Comparison of ENCODE assay signal across 29 mouse cellular contexts in genomic region chr3:124935147-124935849, GRCm38 (mm10).
A peak's percentile ranks its signal among the peaks of the same experiment; 100 is the strongest.
DNase-seq lines count a peak whose midpoint lies in the region; ATAC-seq and TF ChIP-seq lines count a peak whose summit lies in the region.
"Had no signal": no experiment of that assay in that cellular context is flagged by ENCODE, and none has a peak within 500 bp of the region (broad histone marks: within the 10 kb centered on the region; RNA-seq: fewer than 3 reads in every experiment).

No protein-coding gene starts in this region.

- H3K4me2 ChIP-seq in midbrain, embryonic 14.5 days (ENCODE audit: low read length), result no peak overlapping the region
- H3K4me2 ChIP-seq in midbrain, embryonic 13.5 days (replicated peaks), result no peak overlapping the region
- no peak overlapping the region for H3K4me2 ChIP-seq in liver, embryonic 12.5 days
- H3K4me2 ChIP-seq in liver, postnatal 0 days (ENCODE audit: low read depth, low read length), result no peak overlapping the region
- H3K4me2 ChIP-seq: embryonic facial prominence, embryonic 15.5 days; forebrain, embryonic 13.5 days; heart, embryonic 11.5 days; hindbrain, embryonic 13.5 days; limb, embryonic 13.5 days; lung, embryonic 15.5 days; midbrain, embryonic 12.5 days; neural tube, embryonic 15.5 days; stomach, embryonic 15.5 days had no signal

- no peaks in the 10 kb centered on the region for H3K9me3 ChIP-seq in midbrain, embryonic 14.5 days (ENCODE audit: control insufficient read depth, low read length)
- H3K9me3 ChIP-seq in midbrain, embryonic 13.5 days, result no peaks in the 10 kb centered on the region
- no peaks in the 10 kb centered on the region for H3K9me3 ChIP-seq in liver, embryonic 12.5 days (replicated peaks)
- no peaks in the 10 kb centered on the region for H3K9me3 ChIP-seq in liver, postnatal 0 days (ENCODE audit: low read length)
- H3K9me3 ChIP-seq: embryonic facial prominence, embryonic 15.5 days; forebrain, embryonic 13.5 days; hindbrain, embryonic 13.5 days; limb, embryonic 13.5 days; lung, embryonic 15.5 days; midbrain, embryonic 12.5 days; neural tube, embryonic 15.5 days; stomach, embryonic 15.5 days had no signal

- no peak overlapping the region for H3K9ac ChIP-seq in midbrain, embryonic 14.5 days (replicated peaks; ENCODE audit: low read length)
- H3K9ac ChIP-seq in midbrain, embryonic 13.5 days (replicated peaks), result no peak overlapping the region
- H3K9ac ChIP-seq in liver, embryonic 12.5 days, result no peak overlapping the region
- no peak overlapping the region for H3K9ac ChIP-seq in liver, postnatal 0 days (replicated peaks)
- H3K9ac ChIP-seq: embryonic facial prominence, embryonic 15.5 days; forebrain, embryonic 13.5 days; hindbrain, embryonic 13.5 days; limb, embryonic 13.5 days; lung, embryonic 15.5 days; midbrain, embryonic 12.5 days; neural tube, embryonic 15.5 days; stomach, embryonic 15.5 days had no signal

- no peaks in the 10 kb centered on the region for H3K36me3 ChIP-seq in midbrain, embryonic 14.5 days (ENCODE audit: control insufficient read depth, insufficient read depth, low read length)
- H3K36me3 ChIP-seq in midbrain, embryonic 13.5 days, result no peaks in the 10 kb centered on the region
- no peaks in the 10 kb centered on the region for H3K36me3 ChIP-seq in liver, embryonic 12.5 days
- no peaks in the 10 kb centered on the region for H3K36me3 ChIP-seq in liver, postnatal 0 days (replicated peaks; ENCODE audit: insufficient read depth, low read length)
- H3K36me3 ChIP-seq: embryonic facial prominence, embryonic 15.5 days; hindbrain, embryonic 13.5 days; limb, embryonic 13.5 days; lung, embryonic 15.5 days; midbrain, embryonic 12.5 days; neural tube, embryonic 15.5 days; stomach, embryonic 15.5 days had no signal

- no peaks in the 10 kb centered on the region for H3K27me3 ChIP-seq in midbrain, embryonic 14.5 days (ENCODE audit: control insufficient read depth, insufficient read depth, low read length)
- no peaks in the 10 kb centered on the region for H3K27me3 ChIP-seq in midbrain, embryonic 13.5 days
- H3K27me3 ChIP-seq in liver, embryonic 12.5 days (replicated peaks), result no peaks in the 10 kb centered on the region
- H3K27me3 ChIP-seq in liver, postnatal 0 days (ENCODE audit: insufficient read depth, low read length), result no peaks in the 10 kb centered on the region
- H3K27me3 ChIP-seq: embryonic facial prominence, embryonic 15.5 days; forebrain, embryonic 13.5 days; hindbrain, embryonic 13.5 days; limb, embryonic 13.5 days; lung, embryonic 15.5 days; midbrain, embryonic 12.5 days; neural tube, embryonic 15.5 days; stomach, embryonic 15.5 days had no signal

- 56% methylated on average over 2 of the region's 2 CpGs for WGBS in midbrain, embryonic 14.5 days
- 74% methylated on average over 2 of the region's 2 CpGs for WGBS in midbrain, embryonic 13.5 days
- WGBS in liver, embryonic 12.5 days (ENCODE audit: insufficient replicate concordance), result 62% methylated on average over 2 of the region's 2 CpGs
- WGBS in liver, postnatal 0 days (ENCODE audit: insufficient replicate concordance), result 57% methylated on average over 2 of the region's 2 CpGs

- ATAC-seq in midbrain, embryonic 14.5 days (ENCODE audit: low FRiP score, low TSS enrichment), result no peak
- no peak for ATAC-seq in midbrain, embryonic 13.5 days
- ATAC-seq in liver, embryonic 12.5 days, result peak; percentile 27; the same call in 1 of the 2 replicates
- peak; percentile 62 for ATAC-seq in liver, postnatal 0 days
- ATAC-seq: CD4-positive, CD25-positive, alpha-beta regulatory T cell, adult 4 months; forebrain, embryonic 13.5 days had no signal

- peaks cover 3% of the 10 kb centered on the region; the same call in 1 of the 2 replicates for H3K4me1 ChIP-seq in midbrain, embryonic 14.5 days (ENCODE audit: control insufficient read depth, insufficient read depth, low read length)
- H3K4me1 ChIP-seq in midbrain, embryonic 13.5 days (replicated peaks), result peaks cover 3% of the 10 kb centered on the region; the same call in 1 of the 2 replicates
- no peaks in the 10 kb centered on the region for H3K4me1 ChIP-seq in liver, embryonic 12.5 days
- H3K4me1 ChIP-seq in liver, postnatal 0 days (ENCODE audit: insufficient read depth), result no peaks in the 10 kb centered on the region
- H3K4me1 ChIP-seq: embryonic facial prominence, embryonic 15.5 days; forebrain, embryonic 13.5 days; lung, embryonic 15.5 days; stomach, embryonic 15.5 days had no signal

- H3K27ac ChIP-seq in midbrain, embryonic 14.5 days (replicated peaks; ENCODE audit: low read depth, low read length), result no peak overlapping the region
- no peak overlapping the region for H3K27ac ChIP-seq in midbrain, embryonic 13.5 days
- H3K27ac ChIP-seq in liver, embryonic 12.5 days, result no peak overlapping the region
- H3K27ac ChIP-seq in liver, postnatal 0 days (ENCODE audit: low read depth), result no peak overlapping the region
- H3K27ac ChIP-seq: embryonic facial prominence, embryonic 15.5 days; forebrain, embryonic 13.5 days; hindbrain, embryonic 13.5 days; kidney, postnatal 0 days; left cerebral cortex, adult 2 months; limb, embryonic 13.5 days; lung, embryonic 15.5 days; midbrain, embryonic 12.5 days; neural tube, embryonic 15.5 days; stomach, embryonic 15.5 days had no signal

- TF ChIP-seq CTCF in liver, postnatal 0 days (IDR thresholded peaks at IDR 0.05; ENCODE audit: low read depth), result no peak

- peak; percentile 26 for DNase-seq in midbrain, embryonic 14.5 days
- DNase-seq in gonadal fat pad, adult 2 months (ENCODE audit: low read depth), result peak; percentile 30
- DNase-seq in liver, postnatal 0 days, result no peak
- no peak for DNase-seq in kidney, postnatal 36 days
- DNase-seq in thymus, postnatal 36 days, result no peak
- DNase-seq: adrenal gland, postnatal 25 days; cerebellum, adult 18-20 months; cerebellum, postnatal 10 days; gastrocnemius, postnatal 25 days; heart, adult 18-20 months; heart, postnatal 36 days; kidney, adult 2 months; lung, postnatal 36 days; retina, postnatal 1 day; right cerebral cortex, postnatal 14 days had no signal

- TF ChIP-seq EP300 in liver, postnatal 0 days (IDR thresholded peaks at IDR 0.05; ENCODE audit: low read depth), result no peak

- H3K4me3 ChIP-seq in midbrain, embryonic 14.5 days (replicated peaks; ENCODE audit: low read depth, low read length), result no peak overlapping the region
- H3K4me3 ChIP-seq in midbrain, embryonic 13.5 days (replicated peaks), result no peak overlapping the region
- H3K4me3 ChIP-seq in liver, embryonic 12.5 days, result no peak overlapping the region
- H3K4me3 ChIP-seq in liver, postnatal 0 days (ENCODE audit: low read depth, low read length), result no peak overlapping the region
- H3K4me3 ChIP-seq: embryonic facial prominence, embryonic 15.5 days; forebrain, embryonic 13.5 days; hindbrain, embryonic 13.5 days; left cerebral cortex, adult 2 months; limb, embryonic 13.5 days; lung, embryonic 15.5 days; midbrain, embryonic 12.5 days; neural tube, embryonic 15.5 days; stomach, embryonic 15.5 days had no signal

Comparison
In these comparisons a context has a peak if more than half of its experiments do, and no peak if none do; other contexts are left out.
1. ATAC-seq: peak in liver, embryonic 12.5 days (single experiment) and liver, postnatal 0 days (single experiment); none in midbrain, embryonic 14.5 days (single experiment) and midbrain, embryonic 13.5 days (single experiment).
2. DNase-seq: peak in midbrain, embryonic 14.5 days (single experiment) and gonadal fat pad, adult 2 months (single experiment); none in liver, postnatal 0 days (single experiment), kidney, postnatal 36 days (0 of 2) and thymus, postnatal 36 days (0 of 2).